Mouse (Mus musculus): ENCODE measurements around the gene Pradc1. TPM values are rescaled to one million over a fixed set of nuclear protein-coding genes. Genes with fewer than 3 reads are reported as not detected.

Gene Pradc1
- 10 to 100 TPM; 12.5 to 16.8 TPM for total RNA-seq (2021)
- long read RNA-seq, experiment 1, partial matches to known transcripts = 0 of 8 reads
- long read RNA-seq, experiment 1, other reads (novel, unspliced or antisense) = 2 of 8 reads
- long read RNA-seq, experiment 2, transcript Pradc1-201 (5 exons, 1,038 nt) = major isoform, 14 of 18 reads
- long read RNA-seq, experiment 2, partial matches to known transcripts = 0 of 18 reads
- long read RNA-seq, experiment 2, other reads (novel, unspliced or antisense) = 0 of 18 reads

GRCm38 (mm10) chr6:85451664-85452410 is at the start of gene Pradc1:
TSS of gene Pradc1 (minus strand) at chr6:85451970.
- peak; percentile 91 to 95 for DNase-seq (ENCODE audit: low spot score in 2 of 2)

GRCm38 (mm10) chr6:85500416-85500815 is 48.6 kb upstream of the Pradc1 start:
- DNase-seq (ENCODE audit: low spot score in 2 of 2) = no peak

- DNase-seq (ENCODE audit: low spot score in 2 of 2) = no peak
These were observed 46.4 kb upstream of the Pradc1 start for GRCm38 (mm10) chr6:85498147-85498546.

DNA sequence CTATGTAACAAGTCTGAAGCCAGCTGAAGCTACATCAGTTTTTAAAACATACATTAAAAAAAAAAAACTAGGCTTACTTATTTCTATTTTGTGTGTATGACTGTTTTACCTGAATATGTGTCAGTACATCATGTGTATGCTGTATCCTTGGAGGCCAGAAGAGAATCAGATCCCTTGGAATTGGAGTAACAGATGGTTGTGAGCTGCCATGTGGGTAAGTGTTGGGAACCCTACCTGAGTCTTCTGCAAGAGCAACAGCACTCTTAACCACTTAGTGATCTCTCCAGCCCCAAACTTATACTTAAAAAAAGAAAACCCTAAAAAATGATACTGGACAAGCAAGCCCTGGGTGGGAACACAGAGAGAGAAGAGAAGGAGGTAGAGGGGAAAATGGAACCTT is 45.2 kb upstream of the Pradc1 start:
- no peak for DNase-seq (ENCODE audit: low spot score in 2 of 2)

DNA sequence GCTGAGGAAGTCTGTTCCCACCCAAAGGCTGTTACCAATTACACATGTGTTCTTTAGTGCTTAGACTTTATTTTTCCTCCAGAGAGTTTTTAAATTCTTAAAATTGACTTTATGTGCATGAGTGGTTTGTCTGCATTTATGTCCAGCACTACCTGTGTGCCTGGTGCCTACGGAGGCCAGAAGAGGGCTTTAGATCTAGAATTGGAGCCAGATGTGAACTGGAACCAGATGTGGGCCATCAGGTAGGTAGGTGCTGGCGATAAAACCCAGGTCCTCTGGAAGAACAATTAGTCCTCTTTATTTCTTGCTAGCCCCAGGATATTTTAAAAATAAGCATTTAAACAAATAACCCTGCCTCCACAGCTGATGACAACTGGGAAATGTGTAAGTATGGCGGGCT is 39.8 kb upstream of the Pradc1 start:
- no peak for DNase-seq (ENCODE audit: low spot score in 2 of 2)

DNA sequence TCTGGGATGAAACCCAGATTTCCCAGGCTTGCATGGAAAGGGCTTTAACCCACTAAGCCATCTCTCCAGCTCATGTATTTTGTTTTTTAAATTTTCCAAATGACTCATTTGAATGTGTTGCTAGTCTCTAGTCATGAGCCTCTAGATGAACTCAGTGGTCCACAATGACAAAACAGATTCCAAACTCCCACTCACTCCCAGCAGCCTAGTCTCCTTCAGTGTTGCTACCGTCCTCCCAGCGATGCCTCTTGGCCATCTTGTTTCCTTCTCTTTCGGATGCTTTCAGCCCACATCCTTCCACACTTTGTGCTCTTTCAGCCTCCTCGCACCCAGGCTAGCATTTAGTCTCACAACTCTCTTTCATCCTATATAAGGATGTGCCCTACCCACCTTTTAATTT is 38.5 kb upstream of the Pradc1 start:
- no peak for DNase-seq (ENCODE audit: low spot score in 2 of 2)

DNA sequence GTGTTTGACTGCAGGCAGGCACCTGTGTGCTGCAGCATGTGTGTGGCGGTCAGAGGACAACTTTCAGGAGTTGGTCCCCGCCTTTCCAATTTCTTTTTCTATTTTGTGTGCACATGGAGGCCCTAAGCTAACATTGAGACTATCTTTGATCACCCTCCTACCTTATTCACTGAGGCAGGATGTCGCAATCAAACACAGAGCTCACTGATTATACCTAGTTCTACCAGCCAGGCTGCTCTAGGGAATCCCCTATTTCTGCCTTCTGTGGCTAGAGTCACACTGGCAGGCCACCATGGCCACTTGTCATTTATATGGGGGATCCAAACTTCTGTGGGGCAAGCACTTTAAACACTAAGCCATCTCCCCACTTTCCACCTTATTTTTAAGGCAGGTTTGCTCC is 37.9 kb upstream of the Pradc1 start:
- no peak for DNase-seq (ENCODE audit: low spot score in 2 of 2)

- no peak for DNase-seq (ENCODE audit: low spot score in 2 of 2)
These were observed 36.7 kb upstream of the Pradc1 start for GRCm38 (mm10) chr6:85488510-85488909.

DNA sequence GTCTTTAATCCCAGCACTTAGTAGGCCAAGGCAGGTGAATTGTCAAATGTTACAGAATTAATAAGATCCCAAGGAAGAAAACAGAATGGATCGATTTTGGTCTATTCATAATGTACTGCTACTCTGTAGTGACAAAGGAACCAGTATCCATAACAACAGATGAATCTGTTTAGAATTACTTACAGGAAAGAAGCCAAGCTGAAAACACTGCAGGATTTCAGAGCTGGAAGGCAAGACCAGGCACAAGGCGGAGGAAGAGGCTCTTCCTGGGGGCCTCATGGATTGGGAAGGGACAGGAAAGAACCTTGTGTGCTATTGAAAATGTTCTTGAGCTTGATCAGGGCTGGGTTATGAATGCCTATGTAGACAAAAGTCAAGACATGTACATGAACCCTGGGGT is 34.0 kb upstream of the Pradc1 start:
- no peak for DNase-seq (ENCODE audit: low spot score in 2 of 2)

GRCm38 (mm10) chr6:85483843-85484721 is 32.3 kb upstream of the Pradc1 start:
- DNase-seq (ENCODE audit: low spot score in 2 of 2) = no peak

DNA sequence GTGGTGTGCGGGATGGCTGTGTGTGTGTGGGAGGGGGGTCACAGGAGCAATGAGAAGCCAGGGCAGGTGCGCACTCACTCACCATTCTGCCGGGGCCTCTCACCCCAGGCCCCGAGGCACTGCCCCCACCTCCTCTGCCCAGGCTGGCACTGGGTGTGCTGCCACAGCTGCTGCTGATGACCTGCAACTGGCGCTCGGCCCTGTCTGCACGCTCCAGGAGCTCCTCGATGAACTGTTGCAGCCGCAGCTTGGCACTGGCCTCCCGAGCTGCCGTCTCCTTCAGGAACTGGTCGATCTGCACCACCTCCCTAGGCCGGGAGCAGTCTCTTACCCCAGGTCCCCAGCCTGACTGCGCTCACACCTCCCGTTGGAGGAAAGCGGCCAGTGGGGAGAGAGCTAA is 28.9 kb upstream of the Pradc1 start:
- no peak for DNase-seq (ENCODE audit: low spot score in 2 of 2)

- DNase-seq (ENCODE audit: low spot score in 2 of 2) = no peak
These were observed 28.2 kb upstream of the Pradc1 start for GRCm38 (mm10) chr6:85479979-85480378.

DNA sequence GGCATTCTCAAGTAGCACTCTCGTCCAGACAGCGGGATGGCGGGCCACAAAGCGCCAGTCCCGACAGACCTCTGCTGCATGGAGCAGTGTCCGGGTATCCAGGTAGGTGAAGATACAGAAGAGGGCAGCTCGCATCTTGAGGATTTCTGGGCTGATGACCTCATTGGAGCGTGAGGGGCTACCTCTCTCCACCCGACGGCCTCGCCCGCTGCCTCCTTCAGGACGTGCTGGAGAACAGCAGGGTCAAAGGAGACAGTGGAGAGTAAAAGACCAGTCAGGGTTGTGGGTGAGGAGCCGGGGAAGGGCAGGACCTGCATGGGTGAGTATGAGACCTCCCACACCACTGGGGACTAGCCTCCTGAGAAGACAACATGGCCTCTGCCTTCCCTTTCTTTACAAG is 26.6 kb upstream of the Pradc1 start:
- DNase-seq (ENCODE audit: low spot score in 2 of 2) = no peak

- DNase-seq (ENCODE audit: low spot score in 2 of 2) = peak in 1 of 2 experiments; percentile 41
These were observed 25.7 kb upstream of the Pradc1 start for GRCm38 (mm10) chr6:85477366-85477917.

- no peak for DNase-seq (ENCODE audit: low spot score in 2 of 2)
These were observed 23.8 kb upstream of the Pradc1 start for GRCm38 (mm10) chr6:85475581-85475980.

- DNase-seq (ENCODE audit: low spot score in 2 of 2) = no peak
These were observed 20.8 kb upstream of the Pradc1 start for GRCm38 (mm10) chr6:85472542-85472941.

DNA sequence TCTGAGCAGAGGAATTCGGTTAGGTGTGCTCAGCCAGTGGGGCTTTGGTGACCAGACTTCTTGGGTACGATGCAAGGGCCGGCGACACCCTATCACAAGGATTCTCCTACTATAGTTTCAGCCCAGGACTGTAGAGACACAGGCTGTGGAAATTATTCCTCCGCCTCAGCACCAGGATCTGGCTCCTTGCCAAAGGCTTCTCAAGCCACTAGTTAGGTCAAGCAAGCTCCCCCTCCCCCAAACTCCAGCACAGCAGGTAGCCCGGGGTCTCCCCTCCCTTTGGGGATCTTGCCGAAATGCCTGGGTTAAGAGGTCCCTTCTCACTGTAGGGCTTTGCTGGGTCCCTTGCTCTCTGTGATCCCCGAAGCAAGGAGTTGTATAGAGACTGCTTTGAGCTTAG is 20.2 kb upstream of the Pradc1 start:
- no peak for DNase-seq (ENCODE audit: low spot score in 2 of 2)

DNA sequence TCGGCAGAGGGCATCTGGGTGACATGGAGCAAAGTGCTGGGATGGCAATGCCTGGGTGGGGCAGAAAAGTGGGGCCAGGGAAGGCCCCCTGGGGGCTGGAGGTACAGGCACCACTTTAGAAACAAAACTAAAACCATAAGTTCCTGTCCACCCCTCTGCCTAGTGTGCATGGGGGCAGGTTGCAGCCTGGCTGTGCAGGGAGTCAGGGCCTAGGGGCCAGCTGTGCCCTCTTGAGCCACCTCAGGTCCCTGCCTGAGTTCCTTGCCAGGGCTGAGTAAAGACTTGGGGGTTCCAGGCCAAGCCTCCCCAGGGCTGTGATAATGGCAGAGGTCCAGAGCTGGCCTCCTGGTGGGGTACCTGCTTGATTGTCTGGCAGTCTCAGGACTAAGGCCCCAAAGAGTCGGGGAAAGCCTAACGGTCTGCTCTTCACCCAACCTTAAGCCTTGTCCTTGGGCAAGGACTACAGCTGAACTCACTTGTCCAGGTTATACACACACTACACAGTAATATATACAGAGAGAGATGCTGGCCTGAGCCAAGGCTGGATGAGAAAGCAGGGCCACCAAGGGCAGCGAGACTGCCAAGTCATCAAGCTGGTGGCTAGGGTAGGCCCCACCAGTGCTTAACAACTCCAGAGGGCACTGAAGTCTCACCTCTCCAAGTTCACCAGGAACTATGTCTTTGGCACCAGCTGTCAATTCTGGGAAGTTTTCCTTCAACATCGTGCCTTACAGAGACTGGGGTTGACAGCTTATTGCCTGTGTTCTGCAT is 18.1 kb upstream of the Pradc1 start:
- DNase-seq (ENCODE audit: low spot score in 2 of 2) = peak in 1 of 2 experiments; percentile 43

DNA sequence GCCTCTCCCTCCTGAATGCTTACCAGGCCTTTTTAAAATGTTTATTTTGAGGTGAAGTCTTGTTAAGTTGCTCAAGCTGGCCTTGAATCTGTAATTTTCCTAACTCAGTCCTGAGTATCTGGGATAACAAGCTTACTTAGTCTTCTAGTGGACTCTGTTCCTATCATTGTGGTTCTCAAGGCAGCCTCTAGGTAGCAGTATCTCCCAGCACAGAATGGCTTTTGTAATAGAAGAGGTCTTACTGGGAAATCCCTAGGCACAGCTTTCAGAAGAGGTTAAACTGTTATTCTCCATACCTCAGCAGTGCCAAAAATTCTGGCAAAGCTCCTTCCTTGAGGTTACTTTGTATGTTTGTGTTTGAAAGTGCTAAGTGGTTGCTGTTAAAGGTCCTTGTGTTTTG is 13.6 kb upstream of the Pradc1 start:
- DNase-seq (ENCODE audit: low spot score in 2 of 2) = no peak

GRCm38 (mm10) chr6:85459621-85460020 is 7.9 kb upstream of the Pradc1 start:
- no peak for DNase-seq (ENCODE audit: low spot score in 2 of 2)

- peak in 1 of 2 experiments; percentile 27 for DNase-seq (ENCODE audit: low spot score in 2 of 2)
These were observed 1.0 kb upstream of the Pradc1 start for GRCm38 (mm10) chr6:85452816-85453215.
